Mouse (Mus musculus) stomach, embryonic 16.5 days (tissue): ENCODE data around the gene Cdc16. TPM values are rescaled to one million over a fixed set of nuclear protein-coding genes. Genes with fewer than 3 reads are reported as not detected.

ENCODE experiments used
- ATAC-seq: fragments of 200-750 bp; cut with Nextera tagmentation; 2 replicates; pipeline ENCODE4 v1.8.0; 2017; ENCODE audit warnings: moderate number of reproducible peaks, moderate TSS enrichment; ENCODE audit not compliant: insufficient read depth, low FRiP score
- H3K27ac ChIP-seq: fragments of 300-500 bp; sonication (generic); 2 replicates; pipeline ENCODE4 v1.5.1; 2014; ENCODE audit warnings: low read length
- H3K27me3 ChIP-seq: fragments of 300-500 bp; sonication (generic); 2 replicates; pipeline ENCODE4 v1.6.1; 2014; ENCODE audit warnings: low read length, control low read depth, mixed read lengths; ENCODE audit not compliant: control insufficient read depth, insufficient read depth
- H3K36me3 ChIP-seq: fragments of 300-500 bp; sonication (generic); 2 replicates; pipeline ENCODE4 v1.6.1; 2014; ENCODE audit warnings: low read length; ENCODE audit not compliant: control insufficient read depth, insufficient read depth
- H3K4me1 ChIP-seq: fragments of 300-500 bp; sonication (generic); 2 replicates; pipeline ENCODE4 v1.6.1; 2014; ENCODE audit warnings: low read length, control low read depth, mixed read lengths; ENCODE audit not compliant: control insufficient read depth, insufficient read depth
- H3K4me2 ChIP-seq: fragments of 300-500 bp; sonication (generic); 2 replicates; pipeline ENCODE4 v1.6.1; 2014; ENCODE audit warnings: low read depth, low read length, mixed read lengths
- H3K4me3 ChIP-seq: fragments of 300-500 bp; sonication (generic); replicated peaks from 2 replicates; pipeline ENCODE4 v1.5.1; 2014; ENCODE audit warnings: mild to moderate bottlenecking, low read length
- H3K9ac ChIP-seq: fragments of 300-500 bp; sonication (generic); 2 replicates; pipeline ENCODE4 v1.6.1; 2014; ENCODE audit warnings: low read length
- H3K9me3 ChIP-seq: fragments of 300-500 bp; sonication (generic); replicated peaks from 2 replicates; pipeline ENCODE4 v1.6.1; 2016; ENCODE audit warnings: low read length, control low read depth; ENCODE audit not compliant: control insufficient read depth
- WGBS: fragments of 180-500 bp; shearing (Covaris S2); extraction: QIAGEN DNeasy Blood & Tissue Kit; methylation state at CpG from one replicate; pipeline ENCODE4 v1.1.7; 2014; 5-methylcytosine and 5-hydroxymethylcytosine counted together
- polyA plus RNA-seq: library from polyadenylated mRNA; unstranded; fragments of >200 nt; fragmentation: Nextera tagmentation; extraction: Ambion mirVana; gene quantifications from 2 replicates; pipeline ENCODE4 v1.2.1, GENCODE M21; 2015

The Cdc16 gene
- polyA plus RNA-seq, 1 experiment from 2014 or later: 153 TPM

DNA sequence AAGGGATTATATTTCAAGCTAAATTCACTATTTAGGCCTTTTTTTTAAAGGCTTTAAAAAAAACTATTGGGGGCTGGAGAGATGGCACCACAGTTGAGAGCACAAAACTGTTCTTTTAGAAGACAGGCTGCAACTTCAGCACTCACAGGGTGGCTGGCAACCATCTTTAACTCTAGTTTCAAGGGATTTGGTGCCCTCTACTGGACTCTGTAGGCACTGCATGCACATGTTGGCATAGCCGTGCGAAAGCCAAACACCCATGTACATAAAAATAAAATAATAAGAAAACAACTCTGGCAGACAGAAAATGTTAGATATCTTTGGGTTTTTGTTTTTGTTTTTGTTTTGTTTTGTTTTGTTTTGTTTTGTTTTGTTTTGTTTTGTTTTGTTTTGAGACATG lies 3.8 kb upstream of the Cdc16 start:
- 27% methylated on average over 2 of the region's 2 CpGs for WGBS
- no peak for ATAC-seq
- Histone ChIP-seq H3K27ac (no peak overlapping the region), H3K4me3 (no peak overlapping the region), H3K4me2 (no peak overlapping the region), H3K9ac (no peak overlapping the region), H3K36me3 (no peaks in the 10 kb centered on the region), H3K4me1 (peaks cover 2% of the 10 kb centered on the region), H3K27me3 (no peaks in the 10 kb centered on the region), H3K9me3 (no peaks in the 10 kb centered on the region)

GRCm38 (mm10) chr8:13756480-13756879 lies 996 bp upstream of the Cdc16 start:
- H3K27me3 ChIP-seq: no peaks in the 10 kb centered on the region
- H3K36me3 ChIP-seq: no peaks in the 10 kb centered on the region
- no peak overlapping the region for H3K27ac ChIP-seq
- peak overlapping the region; percentile 61; the same call in 1 of the 2 replicates for H3K4me2 ChIP-seq
- no peak overlapping the region for H3K4me3 ChIP-seq
- WGBS: 56% methylated on average over 7 of the region's 7 CpGs
- no peaks in the 10 kb centered on the region for H3K9me3 ChIP-seq
- H3K9ac ChIP-seq: no peak overlapping the region
- H3K4me1 ChIP-seq: peaks cover 11% of the 10 kb centered on the region
- ATAC-seq: no peak

DNA sequence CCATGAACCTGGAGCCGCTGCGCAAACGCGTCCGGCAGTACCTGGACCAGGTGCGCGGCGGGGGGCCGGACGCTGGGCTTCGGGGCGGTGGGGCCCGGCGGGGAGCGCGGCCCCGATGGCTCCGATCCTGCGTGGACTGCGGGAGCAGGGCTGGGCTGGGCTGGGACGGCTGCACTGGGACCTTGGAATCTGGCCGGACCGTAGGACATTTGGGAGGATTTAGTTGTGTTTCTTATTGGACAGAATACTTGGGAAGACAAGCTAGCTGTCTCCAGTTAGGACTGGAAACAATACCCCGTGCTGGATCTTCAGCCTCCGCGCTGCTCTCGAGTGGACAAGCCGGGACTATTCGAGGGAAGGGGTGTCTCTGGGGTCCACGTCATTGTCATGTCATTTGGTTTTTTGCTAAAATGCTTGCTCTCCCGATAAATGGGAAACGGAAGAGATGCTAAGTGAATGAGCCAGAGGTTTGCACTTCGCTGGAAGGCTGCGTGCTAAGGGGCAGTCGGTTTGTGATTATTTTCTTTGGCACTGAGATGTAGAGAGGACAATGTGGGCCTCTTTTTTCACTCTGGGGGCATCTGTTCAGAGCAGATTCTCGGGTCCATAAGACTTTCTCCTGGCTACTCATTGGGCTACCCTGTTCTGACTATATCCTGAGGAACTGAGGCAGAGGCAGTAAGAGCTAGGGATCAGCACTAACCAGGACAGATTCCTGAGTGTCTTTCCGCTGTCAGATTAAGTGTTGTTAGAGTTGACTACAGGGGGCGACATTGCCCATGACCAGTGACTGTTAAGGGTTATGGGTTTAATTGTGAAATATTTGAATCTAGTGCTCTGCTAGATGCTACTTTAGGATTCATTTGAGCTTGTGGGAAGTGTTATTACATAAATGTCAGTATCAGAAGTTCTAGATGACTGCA lies 590 bp downstream of the Cdc16 start:
- H3K27ac ChIP-seq: peak overlapping the region; percentile 92
- peak overlapping the region; percentile 79 for H3K4me2 ChIP-seq
- H3K4me1 ChIP-seq: peaks cover 11% of the 10 kb centered on the region
- no peaks in the 10 kb centered on the region for H3K9me3 ChIP-seq
- no peaks in the 10 kb centered on the region for H3K27me3 ChIP-seq
- H3K9ac ChIP-seq: peak overlapping the region; percentile 99
- H3K36me3 ChIP-seq: peaks cover 7% of the 10 kb centered on the region; the same call in 1 of the 2 replicates
- H3K4me3 ChIP-seq: peak overlapping the region; percentile 98
- ATAC-seq: peak; percentile 71
- WGBS: under 1% methylated on average over 38 of the region's 38 CpGs

DNA sequence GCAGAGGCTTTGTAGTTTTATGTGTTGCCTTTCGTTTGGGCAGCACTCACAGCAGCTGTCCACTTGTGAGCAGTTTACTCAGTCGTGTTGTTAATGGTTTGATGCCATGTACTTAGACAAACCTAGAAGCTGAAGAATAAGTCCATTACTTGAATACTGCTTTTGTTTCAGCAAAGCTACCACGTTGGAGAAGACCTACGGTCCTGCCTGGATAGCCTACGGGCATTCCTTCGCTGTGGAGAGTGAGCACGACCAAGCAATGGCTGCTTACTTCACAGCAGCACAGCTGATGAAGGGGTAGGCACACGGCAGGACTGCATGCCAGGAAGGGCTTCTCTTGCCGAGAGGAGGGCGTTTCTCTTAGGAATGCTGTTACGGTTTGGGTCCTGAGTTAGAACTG lies 11.7 kb downstream of the Cdc16 start:
- Histone ChIP-seq H3K9ac (no peak overlapping the region), H3K4me2 (no peak overlapping the region), H3K27ac (no peak overlapping the region), H3K27me3 (no peaks in the 10 kb centered on the region), H3K4me3 (no peak overlapping the region), H3K36me3 (peaks cover 57% of the 10 kb centered on the region), H3K9me3 (no peaks in the 10 kb centered on the region), H3K4me1 (no peaks in the 10 kb centered on the region)
- ATAC-seq: no peak
- 87% methylated on average over 11 of the region's 11 CpGs for WGBS

GRCm38 (mm10) chr8:13780536-13780935 lies 23.1 kb downstream of the Cdc16 start:
- WGBS: 84% methylated on average over 3 of the region's 3 CpGs
- H3K27me3 ChIP-seq: no peaks in the 10 kb centered on the region
- peaks cover 23% of the 10 kb centered on the region for H3K36me3 ChIP-seq
- no peak overlapping the region for H3K27ac ChIP-seq
- no peak overlapping the region for H3K4me2 ChIP-seq
- no peaks in the 10 kb centered on the region for H3K9me3 ChIP-seq
- no peak overlapping the region for H3K4me3 ChIP-seq
- H3K4me1 ChIP-seq: peaks cover 8% of the 10 kb centered on the region
- no peak for ATAC-seq
- no peak overlapping the region for H3K9ac ChIP-seq

- WGBS: under 1% methylated on average over 47 of the region's 47 CpGs
- peak; percentile 94 for ATAC-seq
These were observed 27.8 kb downstream of the Cdc16 start, which contains the start of gene Upf3a for GRCm38 (mm10) chr8:13785250-13785763. Gene Upf3a, plus strand, starts transcription at chr8:13785615.

GRCm38 (mm10) chr8:13785764-13786299 lies 28.4 kb downstream of the Cdc16 start:
- Histone ChIP-seq H3K27ac (peak overlapping the region; percentile 98), H3K4me1 (peaks cover 12% of the 10 kb centered on the region), H3K4me2 (peak overlapping the region; percentile 89), H3K9ac (peak overlapping the region; percentile 99), H3K9me3 (no peaks in the 10 kb centered on the region), H3K36me3 (peaks cover 10% of the 10 kb centered on the region; the same call in 1 of the 2 replicates), H3K4me3 (peak overlapping the region; percentile 81), H3K27me3 (no peaks in the 10 kb centered on the region)
- 0% methylated on average over 46 of the region's 47 CpGs for whole genome bisulfite sequencing
- ATAC-seq: peak; percentile 96

More at GRCm38 (mm10) chr8:13785250-13785763, 27.8 kb downstream of the Cdc16 start, which contains the start of gene Upf3a:
- Histone ChIP-seq H3K9me3 (no peaks in the 10 kb centered on the region), H3K9ac (peak within 1 kb of the TSS; percentile 99), H3K4me3 (peak within 1 kb of the TSS; percentile 81), H3K4me2 (peak within 1 kb of the TSS; percentile 89), H3K27ac (peak within 1 kb of the TSS; percentile 98), H3K27me3 (no peaks in the 10 kb centered on the region), H3K36me3 (peaks cover 14% of the 10 kb centered on the region), H3K4me1 (peaks cover 12% of the 10 kb centered on the region)

- 93% methylated on average over 8 of the region's 8 CpGs for WGBS
These were observed 32.1 kb downstream of the Cdc16 start for GRCm38 (mm10) chr8:13789606-13790005.

More at GRCm38 (mm10) chr8:13789606-13790005, 32.1 kb downstream of the Cdc16 start:
- no peak overlapping the region for H3K9ac ChIP-seq
- H3K4me2 ChIP-seq: no peak overlapping the region
- peaks cover 7% of the 10 kb centered on the region for H3K4me1 ChIP-seq
- H3K4me3 ChIP-seq: no peak overlapping the region
- H3K27me3 ChIP-seq: no peaks in the 10 kb centered on the region
- H3K36me3 ChIP-seq: peaks cover 10% of the 10 kb centered on the region; the same call in 1 of the 2 replicates
- H3K27ac ChIP-seq: no peak overlapping the region
- no peaks in the 10 kb centered on the region for H3K9me3 ChIP-seq
- ATAC-seq: no peak
